Mouse (Mus musculus) forebrain, embryonic 12.5 days (tissue): ENCODE data around the gene Abca6. TPM values are rescaled to one million over a fixed set of nuclear protein-coding genes. Genes with fewer than 3 reads are reported as not detected.

ENCODE experiments used
- ATAC-seq: fragments of 200-750 bp; cut with Nextera tagmentation; 2 replicates; pipeline ENCODE4 v1.8.0; 2017; ENCODE audit warnings: moderate TSS enrichment; ENCODE audit not compliant: low FRiP score
- H3K27ac ChIP-seq: fragments of 300-500 bp; sonication (generic); 2 replicates; pipeline ENCODE4 v1.5.1; 2016; ENCODE audit warnings: mild to moderate bottlenecking
- H3K27me3 ChIP-seq: fragments of 300-500 bp; sonication (generic); 2 replicates; pipeline ENCODE4 v1.6.1; 2016; ENCODE audit warnings: mild to moderate bottlenecking
- H3K36me3 ChIP-seq: fragments of 300-500 bp; sonication (generic); replicated peaks from 2 replicates; pipeline ENCODE4 v1.6.1; 2016; ENCODE audit warnings: mild to moderate bottlenecking
- H3K4me1 ChIP-seq: fragments of 300-500 bp; sonication (generic); 2 replicates; pipeline ENCODE4 v1.6.1; 2016
- H3K4me2 ChIP-seq: fragments of 300-500 bp; sonication (generic); 2 replicates; pipeline ENCODE4 v1.6.1; 2016; ENCODE audit warnings: mild to moderate bottlenecking, moderate library complexity
- H3K4me3 ChIP-seq: fragments of 300-500 bp; sonication (generic); replicated peaks from 2 replicates; pipeline ENCODE4 v1.5.1; 2016; ENCODE audit warnings: mild to moderate bottlenecking
- H3K9ac ChIP-seq: fragments of 300-500 bp; sonication (generic); 2 replicates; pipeline ENCODE4 v1.6.1; 2016; ENCODE audit warnings: mild to moderate bottlenecking
- H3K9me3 ChIP-seq: fragments of 300-500 bp; sonication (generic); 2 replicates; pipeline ENCODE4 v1.6.1; 2016
- WGBS: fragments of 180-500 bp; shearing (Covaris S2); methylation state at CpG from one replicate; pipeline ENCODE4 v1.1.7; 2016; 5-methylcytosine and 5-hydroxymethylcytosine counted together
- polyA plus RNA-seq: library from polyadenylated mRNA; unstranded; fragments of >200 nt; fragmentation: Nextera tagmentation; extraction: Ambion mirVana; gene quantifications from 2 replicates; pipeline ENCODE4 v1.2.1, GENCODE M21; 2016

Gene Abca6
- polyA plus RNA-seq, 1 experiment from 2014 or later = 0.24 TPM

- 95% methylated on average over 3 of the region's 3 CpGs for WGBS
- Histone ChIP-seq H3K27ac (no peak overlapping the region), H3K27me3 (no peaks in the 10 kb centered on the region), H3K4me3 (no peak overlapping the region), H3K36me3 (no peaks in the 10 kb centered on the region), H3K9me3 (no peaks in the 10 kb centered on the region), H3K4me1 (peaks cover 5% of the 10 kb centered on the region; the same call in 1 of the 2 replicates), H3K4me2 (no peak overlapping the region), H3K9ac (no peak overlapping the region)
- ATAC-seq = no peak
These were observed 80.4 kb downstream of the Abca6 start for GRCm38 (mm10) chr11:110171212-110171611.

GRCm38 (mm10) chr11:110167459-110168251 is 83.9 kb downstream of the Abca6 start, which contains the start of gene Abca9:
Gene Abca9, minus strand, starts transcription at chr11:110168196.
- no peak within 1 kb of the TSS for H3K9ac ChIP-seq
- no peaks in the 10 kb centered on the region for H3K9me3 ChIP-seq
- H3K36me3 ChIP-seq = no peaks in the 10 kb centered on the region
- no peak within 1 kb of the TSS for H3K4me2 ChIP-seq
- WGBS = 57% methylated on average over 12 of the region's 12 CpGs
- ATAC-seq = no peak
- H3K27ac ChIP-seq = no peak within 1 kb of the TSS
- peaks cover 5% of the 10 kb centered on the region; the same call in 1 of the 2 replicates for H3K4me1 ChIP-seq
- H3K4me3 ChIP-seq = no peak within 1 kb of the TSS
- H3K27me3 ChIP-seq = no peaks in the 10 kb centered on the region

GRCm38 (mm10) chr11:110165822-110166221 is 85.8 kb downstream of the Abca6 start:
- WGBS = 44% methylated on average over 3 of the region's 3 CpGs
- H3K27me3 ChIP-seq = no peaks in the 10 kb centered on the region
- H3K4me2 ChIP-seq = no peak overlapping the region
- ATAC-seq = no peak
- H3K4me3 ChIP-seq = no peak overlapping the region
- H3K27ac ChIP-seq = no peak overlapping the region
- H3K9me3 ChIP-seq = no peaks in the 10 kb centered on the region
- no peaks in the 10 kb centered on the region for H3K36me3 ChIP-seq
- H3K9ac ChIP-seq = no peak overlapping the region
- peaks cover 5% of the 10 kb centered on the region; the same call in 1 of the 2 replicates for H3K4me1 ChIP-seq

- Histone ChIP-seq H3K4me1 (peaks cover 5% of the 10 kb centered on the region; the same call in 1 of the 2 replicates), H3K4me3 (no peak overlapping the region), H3K9me3 (no peaks in the 10 kb centered on the region), H3K27me3 (no peaks in the 10 kb centered on the region), H3K9ac (no peak overlapping the region), H3K36me3 (no peaks in the 10 kb centered on the region), H3K27ac (no peak overlapping the region), H3K4me2 (no peak overlapping the region)
- no peak for ATAC-seq
These were observed 86.2 kb downstream of the Abca6 start for GRCm38 (mm10) chr11:110165409-110165808.

- no peak overlapping the region for H3K4me2 ChIP-seq
- H3K4me1 ChIP-seq = no peaks in the 10 kb centered on the region
- H3K27ac ChIP-seq = no peak overlapping the region
- no peak overlapping the region for H3K4me3 ChIP-seq
- H3K27me3 ChIP-seq = no peaks in the 10 kb centered on the region
- H3K36me3 ChIP-seq = no peaks in the 10 kb centered on the region
- 75% methylated on average over 6 of the region's 6 CpGs for WGBS
- H3K9ac ChIP-seq = no peak overlapping the region
- no peaks in the 10 kb centered on the region for H3K9me3 ChIP-seq
- ATAC-seq = no peak
These were observed 94.5 kb downstream of the Abca6 start for GRCm38 (mm10) chr11:110157059-110157458.

GRCm38 (mm10) chr11:110155985-110156384 is 95.6 kb downstream of the Abca6 start:
- H3K4me3 ChIP-seq = no peak overlapping the region
- H3K27ac ChIP-seq = no peak overlapping the region
- no peak overlapping the region for H3K4me2 ChIP-seq
- no peaks in the 10 kb centered on the region for H3K9me3 ChIP-seq
- 97% methylated on average over 11 of the region's 11 CpGs for WGBS
- no peak overlapping the region for H3K9ac ChIP-seq
- H3K4me1 ChIP-seq = no peaks in the 10 kb centered on the region
- H3K27me3 ChIP-seq = no peaks in the 10 kb centered on the region
- no peak for ATAC-seq
- no peaks in the 10 kb centered on the region for H3K36me3 ChIP-seq

GRCm38 (mm10) chr11:110147640-110148039 is 103.9 kb downstream of the Abca6 start:
- Histone ChIP-seq H3K27ac (no peak overlapping the region), H3K4me2 (no peak overlapping the region), H3K9ac (no peak overlapping the region), H3K4me1 (no peaks in the 10 kb centered on the region), H3K4me3 (no peak overlapping the region), H3K36me3 (no peaks in the 10 kb centered on the region), H3K27me3 (no peaks in the 10 kb centered on the region), H3K9me3 (no peaks in the 10 kb centered on the region)
- no peak for ATAC-seq
- 95% methylated on average over 5 of the region's 5 CpGs for WGBS

- WGBS = 92% methylated on average over 11 of the region's 11 CpGs
- H3K9me3 ChIP-seq = no peaks in the 10 kb centered on the region
- H3K36me3 ChIP-seq = no peaks in the 10 kb centered on the region
These were observed 106.2 kb downstream of the Abca6 start for GRCm38 (mm10) chr11:110145421-110145820.

GRCm38 (mm10) chr11:110130760-110131159 is 120.8 kb downstream of the Abca6 start:
- Histone ChIP-seq H3K9me3 (no peaks in the 10 kb centered on the region), H3K27me3 (no peaks in the 10 kb centered on the region), H3K36me3 (no peaks in the 10 kb centered on the region), H3K4me1 (no peaks in the 10 kb centered on the region), H3K4me3 (no peak overlapping the region), H3K4me2 (no peak overlapping the region), H3K9ac (no peak overlapping the region), H3K27ac (no peak overlapping the region)
- 91% methylated on average over 5 of the region's 5 CpGs for WGBS
- ATAC-seq = no peak

More at GRCm38 (mm10) chr11:110145421-110145820, 106.2 kb downstream of the Abca6 start:
- H3K27ac ChIP-seq = no peak overlapping the region
- no peaks in the 10 kb centered on the region for H3K4me1 ChIP-seq
- H3K4me2 ChIP-seq = no peak overlapping the region
- H3K4me3 ChIP-seq = no peak overlapping the region
- no peak for ATAC-seq
- no peaks in the 10 kb centered on the region for H3K27me3 ChIP-seq
- no peak overlapping the region for H3K9ac ChIP-seq

Other genes with a start within 250 kb of the Abca6 start
- gene Abca8a, start 155.8 kb downstream of the Abca6 start, polyA plus RNA-seq = not detected in 2 replicates
- 2.8 and 3.2 TPM in 2 replicates for gene Abca9, start 83.6 kb downstream of the Abca6 start, polyA plus RNA-seq
- 3.8 and 4.4 TPM in 2 replicates for gene Abca5, start 85.9 kb upstream of the Abca6 start, polyA plus RNA-seq
- 39.5 and 40.3 TPM in 2 replicates for gene Map2k6, start 147.3 kb upstream of the Abca6 start, polyA plus RNA-seq